Mouse (Mus musculus): ENCODE measurements around the gene Rad21l. TPM values are rescaled to one million over a fixed set of nuclear protein-coding genes. Genes with fewer than 3 reads are reported as not detected.
A peak's percentile ranks its signal among the peaks of the same experiment; 100 is the strongest.

The Rad21l gene
- 0.13 TPM in 1 of 2 replicates, not detected in the other for polyA plus RNA-seq (2014; fragmentation: Nextera tagmentation; extraction: Ambion mirVana)

GRCm38 (mm10) chr2:151668433-151668832 is at the start of gene Rad21l:
Gene Rad21l (minus strand): TSS chr2:151668533.
- Histone ChIP-seq H3K27ac (replicated peaks; ENCODE audit: low read depth, low read length) (no peak within 1 kb of the TSS), H3K4me2 (ENCODE audit: low read depth, low read length) (no peak within 1 kb of the TSS), H3K4me3 (ENCODE audit: low read depth, low read length) (no peak within 1 kb of the TSS), H3K9ac (replicated peaks; ENCODE audit: low read length) (no peak within 1 kb of the TSS), H3K27me3 (ENCODE audit: control insufficient read depth, insufficient read depth, low read length) (peaks cover 2% of the 10 kb centered on the region), H3K9me3 (replicated peaks; ENCODE audit: control insufficient read depth, low read length) (no peaks in the 10 kb centered on the region), H3K4me1 (ENCODE audit: control insufficient read depth, insufficient read depth, low read length) (no peaks in the 10 kb centered on the region), H3K36me3 (replicated peaks; ENCODE audit: control insufficient read depth, insufficient read depth, low read depth, low read length) (no peaks in the 10 kb centered on the region)
- DNase-seq (ENCODE audit: low spot score) (no peak), ATAC-seq (replicated peaks; ENCODE audit: insufficient number of reproducible peaks, low FRiP score, low TSS enrichment, low read depth) (no peak)
- 70% methylated on average over 3 of the region's 3 CpGs for WGBS

- Histone ChIP-seq H3K4me3 (ENCODE audit: low read depth, low read length) (no peak overlapping the region), H3K4me1 (ENCODE audit: control insufficient read depth, insufficient read depth, low read length) (no peaks in the 10 kb centered on the region), H3K9ac (replicated peaks; ENCODE audit: low read length) (no peak overlapping the region), H3K9me3 (replicated peaks; ENCODE audit: control insufficient read depth, low read length) (no peaks in the 10 kb centered on the region), H3K36me3 (replicated peaks; ENCODE audit: control insufficient read depth, insufficient read depth, low read depth, low read length) (no peaks in the 10 kb centered on the region), H3K4me2 (ENCODE audit: low read depth, low read length) (no peak overlapping the region), H3K27me3 (ENCODE audit: control insufficient read depth, insufficient read depth, low read length) (no peaks in the 10 kb centered on the region), H3K27ac (replicated peaks; ENCODE audit: low read depth, low read length) (no peak overlapping the region)
- ATAC-seq (replicated peaks; ENCODE audit: insufficient number of reproducible peaks, low FRiP score, low TSS enrichment, low read depth) (no peak), DNase-seq (ENCODE audit: low spot score) (no peak)
- 91% methylated on average over 2 of the region's 2 CpGs for WGBS
These were observed 48.2 kb upstream of the Rad21l start for GRCm38 (mm10) chr2:151716318-151717055.

- Histone ChIP-seq H3K9me3 (replicated peaks; ENCODE audit: control insufficient read depth, low read length) (no peaks in the 10 kb centered on the region), H3K36me3 (replicated peaks; ENCODE audit: control insufficient read depth, insufficient read depth, low read depth, low read length) (no peaks in the 10 kb centered on the region), H3K4me3 (ENCODE audit: low read depth, low read length) (no peak overlapping the region), H3K4me2 (ENCODE audit: low read depth, low read length) (no peak overlapping the region), H3K4me1 (ENCODE audit: control insufficient read depth, insufficient read depth, low read length) (no peaks in the 10 kb centered on the region), H3K9ac (replicated peaks; ENCODE audit: low read length) (no peak overlapping the region), H3K27ac (replicated peaks; ENCODE audit: low read depth, low read length) (no peak overlapping the region), H3K27me3 (ENCODE audit: control insufficient read depth, insufficient read depth, low read length) (no peaks in the 10 kb centered on the region)
- ATAC-seq (replicated peaks; ENCODE audit: insufficient number of reproducible peaks, low FRiP score, low TSS enrichment, low read depth) = no peak
- 92% methylated on average over 4 of the region's 4 CpGs for WGBS
- DNase-seq (ENCODE audit: low spot score) = no peak
These were observed 47.2 kb upstream of the Rad21l start for GRCm38 (mm10) chr2:151715526-151715925.

- ATAC-seq (replicated peaks; ENCODE audit: insufficient number of reproducible peaks, low FRiP score, low TSS enrichment, low read depth) (no peak), DNase-seq (ENCODE audit: low spot score) (peak; percentile 76)
- H3K27me3 ChIP-seq (ENCODE audit: control insufficient read depth, insufficient read depth, low read length) = no peaks in the 10 kb centered on the region
- H3K9me3 ChIP-seq (replicated peaks; ENCODE audit: control insufficient read depth, low read length) = no peaks in the 10 kb centered on the region
- H3K4me1 ChIP-seq (ENCODE audit: control insufficient read depth, insufficient read depth, low read length) = no peaks in the 10 kb centered on the region
- no peak overlapping the region for H3K27ac ChIP-seq (replicated peaks; ENCODE audit: low read depth, low read length)
- no peaks in the 10 kb centered on the region for H3K36me3 ChIP-seq (replicated peaks; ENCODE audit: control insufficient read depth, insufficient read depth, low read depth, low read length)
- WGBS = 38% methylated on average over 3 of the region's 3 CpGs
- no peak overlapping the region for H3K4me3 ChIP-seq (ENCODE audit: low read depth, low read length)
- H3K9ac ChIP-seq (replicated peaks; ENCODE audit: low read length) = no peak overlapping the region
- H3K4me2 ChIP-seq (ENCODE audit: low read depth, low read length) = no peak overlapping the region
These were observed 44.3 kb upstream of the Rad21l start for GRCm38 (mm10) chr2:151712647-151713046.

- H3K4me1 ChIP-seq (ENCODE audit: control insufficient read depth, insufficient read depth, low read length) = no peaks in the 10 kb centered on the region
- no peak overlapping the region for H3K27ac ChIP-seq (replicated peaks; ENCODE audit: low read depth, low read length)
- DNase-seq (ENCODE audit: low spot score) (peak; percentile 11), ATAC-seq (replicated peaks; ENCODE audit: insufficient number of reproducible peaks, low FRiP score, low TSS enrichment, low read depth) (peak; percentile 45)
- peaks cover 18% of the 10 kb centered on the region for H3K27me3 ChIP-seq (ENCODE audit: control insufficient read depth, insufficient read depth, low read length)
- WGBS = 3% methylated on average over 17 of the region's 17 CpGs
- peak overlapping the region; percentile 75 for H3K9ac ChIP-seq (replicated peaks; ENCODE audit: low read length)
- H3K4me3 ChIP-seq (ENCODE audit: low read depth, low read length) = peak overlapping the region; percentile 67
- H3K36me3 ChIP-seq (replicated peaks; ENCODE audit: control insufficient read depth, insufficient read depth, low read depth, low read length) = no peaks in the 10 kb centered on the region
- no peaks in the 10 kb centered on the region for H3K9me3 ChIP-seq (replicated peaks; ENCODE audit: control insufficient read depth, low read length)
- peak overlapping the region; percentile 100 for H3K4me2 ChIP-seq (ENCODE audit: low read depth, low read length)
These were observed 34.5 kb upstream of the Rad21l start for GRCm38 (mm10) chr2:151702851-151703190.

GRCm38 (mm10) chr2:151702146-151702850 is 34.0 kb upstream of the Rad21l start:
- no peaks in the 10 kb centered on the region for H3K36me3 ChIP-seq (replicated peaks; ENCODE audit: control insufficient read depth, insufficient read depth, low read depth, low read length)
- H3K9ac ChIP-seq (replicated peaks; ENCODE audit: low read length) = peak overlapping the region; percentile 75
- H3K4me1 ChIP-seq (ENCODE audit: control insufficient read depth, insufficient read depth, low read length) = no peaks in the 10 kb centered on the region
- peak overlapping the region; percentile 100 for H3K4me2 ChIP-seq (ENCODE audit: low read depth, low read length)
- H3K4me3 ChIP-seq (ENCODE audit: low read depth, low read length) = peak overlapping the region; percentile 67
- peak; percentile 76 for DNase-seq (ENCODE audit: low spot score)
- under 1% methylated on average over 58 of the region's 97 CpGs for WGBS
- peak; percentile 83 for ATAC-seq (replicated peaks; ENCODE audit: insufficient number of reproducible peaks, low FRiP score, low TSS enrichment, low read depth)
- no peak overlapping the region for H3K27ac ChIP-seq (replicated peaks; ENCODE audit: low read depth, low read length)
- peaks cover 18% of the 10 kb centered on the region for H3K27me3 ChIP-seq (ENCODE audit: control insufficient read depth, insufficient read depth, low read length)
- no peaks in the 10 kb centered on the region for H3K9me3 ChIP-seq (replicated peaks; ENCODE audit: control insufficient read depth, low read length)

GRCm38 (mm10) chr2:151701231-151702145 is 33.2 kb upstream of the Rad21l start, which contains the start of gene Tmem74b:
Gene Tmem74b (plus strand): TSS chr2:151702008.
- 0 out of 2 replicates have a peak, but pooled peaks have one; percentile 4 for ATAC-seq (replicated peaks; ENCODE audit: insufficient number of reproducible peaks, low FRiP score, low TSS enrichment, low read depth)
- Histone ChIP-seq H3K4me2 (ENCODE audit: low read depth, low read length) (peak within 1 kb of the TSS; percentile 100), H3K4me1 (ENCODE audit: control insufficient read depth, insufficient read depth, low read length) (no peaks in the 10 kb centered on the region), H3K9ac (replicated peaks; ENCODE audit: low read length) (peak within 1 kb of the TSS; percentile 75), H3K9me3 (replicated peaks; ENCODE audit: control insufficient read depth, low read length) (no peaks in the 10 kb centered on the region), H3K36me3 (replicated peaks; ENCODE audit: control insufficient read depth, insufficient read depth, low read depth, low read length) (no peaks in the 10 kb centered on the region), H3K27ac (replicated peaks; ENCODE audit: low read depth, low read length) (no peak within 1 kb of the TSS), H3K27me3 (ENCODE audit: control insufficient read depth, insufficient read depth, low read length) (peaks cover 18% of the 10 kb centered on the region), H3K4me3 (ENCODE audit: low read depth, low read length) (peak within 1 kb of the TSS; percentile 67)
- no peak for DNase-seq (ENCODE audit: low spot score)
- 1% methylated on average over 25 of the region's 25 CpGs for WGBS
